Mouse (Mus musculus) right cerebral cortex, postnatal 10 days (tissue): ENCODE measurements around the gene Eml6.
"Not testable (repeated sequence)": the region's sequence is repeated elsewhere in the genome, so short reads cannot be mapped to it uniquely, and the experiment has no call there.

Experiments used
- DNase-seq, 2 experiments: peaks; one replicate each; pipeline ENCODE4 v3.0.0; 2021; ENCODE audit warnings: low spot score in 2 of 2

Eml6 gene

DNA sequence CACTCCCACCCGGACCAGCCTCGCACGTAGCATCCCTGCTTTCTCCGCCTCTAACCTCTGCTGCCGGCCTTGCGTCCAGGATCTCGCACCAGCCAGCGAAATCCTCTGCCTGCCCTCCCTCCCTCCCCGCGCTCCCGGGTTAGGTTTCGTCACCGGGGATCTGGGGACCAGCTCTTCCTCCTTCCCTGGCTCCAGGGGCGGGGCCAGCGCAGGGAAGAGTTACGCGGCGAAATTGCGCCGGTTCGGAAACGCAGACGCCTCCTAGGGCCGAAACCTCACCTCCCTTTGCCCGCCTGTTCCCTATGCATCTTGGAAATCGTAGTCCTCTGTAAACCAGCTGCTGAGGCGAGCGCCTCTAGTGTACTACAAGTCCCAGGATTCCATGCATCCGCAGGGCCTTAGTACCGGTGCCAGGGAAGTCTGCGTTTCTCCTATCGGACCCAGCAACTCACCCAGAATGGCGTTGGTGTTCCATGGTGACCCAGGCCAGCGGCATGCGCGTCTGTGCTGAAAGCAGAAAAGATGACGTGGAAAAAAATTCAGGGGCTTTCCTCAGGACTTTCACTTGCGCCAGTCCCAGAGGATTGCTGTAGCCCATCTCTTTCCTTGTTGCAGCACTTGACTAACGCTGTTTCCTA lies at the start of gene Eml6:
Gene Eml6 (minus strand): TSS at position 199 of the 638 bp plus-strand sequence.
- peak; percentile 97 to 99 for DNase-seq

- DNase-seq, result no peak
These were observed 31.5 kb upstream of the Eml6 start for GRCm38 (mm10) chr11:30057299-30057698.

DNA sequence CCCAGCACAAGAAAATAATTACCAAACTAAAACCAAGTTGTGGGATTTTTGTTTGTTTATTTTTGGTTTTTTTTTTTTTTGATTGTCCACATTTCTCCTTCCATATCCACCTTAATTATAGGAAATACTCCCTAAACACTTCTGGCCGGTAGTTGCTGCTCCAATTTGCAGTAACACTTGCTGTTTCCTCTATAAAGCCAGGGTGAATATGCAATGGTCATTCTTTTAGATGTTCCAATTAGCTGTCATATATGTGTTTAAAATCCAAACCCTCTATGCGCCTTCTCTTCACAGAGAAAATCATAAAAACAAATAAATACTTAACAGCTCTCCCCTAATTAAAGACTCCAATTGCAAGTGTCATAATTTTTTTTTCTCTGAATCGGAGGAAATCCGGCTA lies 689 bp downstream of the Eml6 start:
- no peak for DNase-seq

DNA sequence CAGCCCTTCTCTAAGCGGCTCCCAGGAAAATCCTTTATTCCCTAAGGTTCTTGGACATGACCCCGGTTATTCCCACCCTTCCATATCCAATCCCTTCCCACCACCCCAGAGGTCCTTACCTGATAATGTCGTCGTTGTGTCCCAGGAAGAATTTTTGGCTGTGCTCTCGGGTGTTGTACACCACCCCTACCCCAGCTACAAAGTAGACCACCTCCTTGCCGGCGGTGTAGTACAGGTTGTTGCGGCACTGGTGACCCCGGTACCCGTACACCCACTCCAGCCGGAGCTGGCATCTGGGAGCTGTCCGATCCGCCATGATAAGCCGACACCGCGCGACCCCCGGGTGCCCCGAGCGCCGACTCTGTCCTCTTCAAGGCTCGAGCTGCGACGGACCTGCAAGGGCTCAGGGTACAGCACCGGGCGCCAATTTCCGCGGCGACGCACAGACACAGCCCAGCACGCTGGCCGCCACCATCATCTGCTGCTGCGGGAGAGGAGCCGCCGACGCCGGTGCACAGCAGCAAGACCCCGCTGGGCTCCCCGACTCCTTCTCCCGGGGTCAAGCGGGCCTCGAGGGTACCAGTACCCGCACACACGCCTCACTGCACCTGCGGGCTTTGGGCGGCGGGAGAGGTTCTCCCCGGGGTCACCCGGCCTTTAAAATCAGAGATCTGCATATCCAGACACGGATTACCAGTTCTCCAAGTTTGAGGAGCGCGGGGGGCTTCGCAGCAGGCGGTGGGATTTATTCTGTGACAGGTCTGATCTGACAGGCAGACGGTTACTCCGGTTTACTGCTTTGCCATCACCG lies 1.4 kb downstream of the Eml6 start:
- DNase-seq, result peak; percentile 65 to 66

DNA sequence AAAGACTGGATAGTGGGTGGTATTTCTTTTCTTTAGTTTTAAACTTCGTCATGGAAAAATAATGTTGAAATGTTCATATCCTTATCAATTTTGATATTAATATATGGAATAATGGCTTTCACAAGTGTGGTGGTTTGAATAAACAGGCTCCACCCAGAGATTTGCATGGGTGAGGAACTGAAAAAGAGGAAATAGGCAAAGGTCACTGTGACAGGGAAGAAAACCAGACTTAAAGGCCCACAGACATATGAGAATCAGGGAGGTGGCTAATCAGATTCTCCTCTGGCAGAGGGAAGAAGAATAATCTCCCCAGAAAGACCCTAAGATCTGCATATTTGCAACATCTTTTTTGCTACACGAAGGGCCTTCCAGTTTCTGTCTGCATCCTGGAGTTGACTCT lies 39.6 kb downstream of the Eml6 start:
- no peak for DNase-seq

DNA sequence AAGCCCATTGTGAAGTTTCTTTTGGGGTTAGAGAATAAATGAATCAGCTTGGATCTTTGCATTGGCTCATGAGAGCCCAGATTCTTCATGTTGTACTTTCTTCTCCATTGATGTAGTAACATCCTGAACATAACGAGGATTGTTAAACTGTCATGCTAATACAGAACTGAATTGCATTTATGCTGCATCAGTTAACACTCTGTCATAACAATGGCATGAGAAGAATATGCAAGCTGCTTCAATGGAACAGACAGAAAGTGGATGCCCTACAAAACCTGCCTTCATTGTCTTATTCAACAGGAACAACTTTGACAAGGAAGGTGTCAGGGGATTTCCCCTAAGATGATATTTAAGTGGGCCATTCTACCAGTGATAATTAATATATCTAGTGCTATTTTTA lies 57.0 kb downstream of the Eml6 start:
- DNase-seq, result no peak

DNA sequence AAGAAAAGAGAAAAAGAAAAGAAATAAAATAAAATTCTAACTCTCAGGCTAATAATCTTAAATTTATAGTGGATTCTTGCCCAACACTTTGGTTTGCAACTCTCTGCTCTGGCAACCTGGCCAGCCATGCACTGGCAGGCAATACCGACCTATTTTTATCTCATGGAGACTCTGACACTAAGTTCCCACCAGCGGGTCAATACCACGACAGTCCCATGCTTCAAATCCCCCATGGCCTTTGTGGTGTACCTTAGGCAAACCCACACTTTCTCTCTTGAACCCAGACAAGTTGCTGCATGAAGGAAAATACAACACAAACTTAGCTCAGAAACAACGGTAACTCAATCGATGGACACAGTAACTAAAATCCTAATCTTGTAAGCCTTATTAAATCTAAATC lies 66.5 kb downstream of the Eml6 start:
- DNase-seq, result no peak

DNA sequence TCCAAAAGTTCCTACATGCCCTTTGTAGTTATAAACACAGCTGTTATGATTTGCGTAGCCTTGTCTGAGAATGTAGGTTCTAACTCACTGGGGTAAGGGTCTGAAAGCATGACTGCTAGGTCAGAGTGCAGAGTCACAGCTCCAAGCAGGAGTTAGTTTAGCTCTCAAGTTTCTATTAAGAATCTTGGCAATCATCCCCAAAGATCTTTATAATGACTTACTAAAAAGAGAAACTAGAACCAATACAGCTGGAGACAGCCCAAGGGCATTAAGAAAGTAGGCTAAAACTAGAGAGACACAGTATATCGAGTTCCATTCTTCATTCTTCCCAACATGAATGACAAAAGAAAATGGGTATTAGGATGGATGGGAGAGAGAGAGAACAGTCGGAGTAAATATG lies 81.2 kb downstream of the Eml6 start:
- no peak for DNase-seq

DNA sequence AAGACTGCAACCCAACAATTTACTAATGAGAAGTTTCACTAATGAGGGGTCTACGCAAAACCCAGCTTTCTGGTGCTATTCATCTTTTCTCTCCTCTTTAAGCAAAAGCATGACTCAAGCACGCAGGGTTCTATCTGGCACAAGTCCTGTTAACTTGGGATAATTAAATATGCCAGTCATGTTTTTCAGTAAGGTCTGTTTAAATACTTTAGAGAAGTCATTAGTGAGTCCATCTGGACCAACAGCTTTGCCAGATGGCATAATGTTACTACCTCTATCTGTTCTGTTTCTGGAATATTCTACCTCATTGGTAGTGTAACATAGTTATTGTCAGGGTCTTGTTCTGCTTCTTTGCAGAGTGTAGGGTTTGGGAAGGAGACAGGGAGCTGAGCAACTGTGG lies 101.5 kb downstream of the Eml6 start:
- DNase-seq, result peak; percentile 43 to 65

DNA sequence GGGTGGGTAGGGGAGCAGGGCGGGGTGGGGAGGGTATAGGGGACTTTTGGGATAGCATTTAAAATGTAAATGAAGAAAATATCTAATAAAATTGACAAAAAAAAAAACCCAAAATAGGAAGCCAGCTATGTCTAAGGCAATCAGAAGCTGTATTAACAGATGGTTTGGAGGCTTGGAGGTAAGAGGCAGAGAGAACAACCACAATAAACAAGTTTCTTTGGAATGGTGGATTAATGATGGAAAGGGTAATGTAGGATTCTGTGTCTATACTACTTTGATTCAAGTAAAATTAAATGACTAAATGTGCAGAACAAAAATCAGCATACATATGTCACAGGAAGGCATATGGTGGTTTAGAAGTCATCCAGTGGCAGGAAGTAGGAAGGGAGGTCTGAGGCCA lies 102.0 kb downstream of the Eml6 start:
- no peak for DNase-seq

DNA sequence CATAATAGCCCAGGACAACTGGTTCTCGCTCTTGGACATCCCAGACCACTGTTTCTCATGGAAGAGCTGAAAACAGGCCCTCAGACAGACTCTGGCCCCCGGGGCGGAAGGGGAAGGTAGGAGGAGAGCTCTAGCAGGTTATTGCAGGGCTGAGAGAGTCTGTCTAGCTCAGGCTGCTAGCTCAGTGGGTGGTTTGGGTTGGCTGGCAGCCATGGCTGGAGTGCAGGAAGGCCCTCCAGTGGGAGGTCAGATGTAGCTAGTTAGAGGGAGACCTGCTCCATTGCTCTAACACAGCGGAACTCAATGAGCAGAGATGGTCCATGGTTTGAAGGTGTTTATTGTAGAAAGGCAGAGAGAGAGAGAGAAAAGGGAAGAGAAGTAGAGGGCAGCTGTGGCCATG lies 112.7 kb downstream of the Eml6 start:
- no peak for DNase-seq

- DNase-seq, result no peak
These were observed 116.5 kb downstream of the Eml6 start for GRCm38 (mm10) chr11:29909330-29909729.

GRCm38 (mm10) chr11:29885160-29885559 lies 140.7 kb downstream of the Eml6 start:
- DNase-seq, result peak; percentile 81 to 83

DNA sequence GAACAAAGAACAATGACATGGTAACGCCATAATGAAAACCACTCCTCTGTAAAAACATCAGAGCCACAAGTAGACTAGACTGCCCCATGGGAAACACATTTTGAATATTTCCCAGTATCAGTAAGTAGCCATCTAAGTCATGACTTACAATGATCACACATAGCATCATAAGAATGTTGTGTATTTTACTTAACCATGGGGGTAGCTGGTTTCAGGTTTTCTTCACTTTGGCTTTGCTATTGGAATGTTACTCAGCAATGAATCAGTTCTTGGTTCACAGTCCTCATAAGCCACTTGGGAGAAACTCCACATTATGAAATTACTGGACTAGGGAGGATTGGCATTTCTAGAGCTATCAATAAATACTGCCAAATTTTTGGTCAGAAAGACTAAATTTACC lies 141.5 kb downstream of the Eml6 start:
- no peak for DNase-seq

GRCm38 (mm10) chr11:29883024-29883423 lies 142.8 kb downstream of the Eml6 start:
- DNase-seq, result no peak

DNA sequence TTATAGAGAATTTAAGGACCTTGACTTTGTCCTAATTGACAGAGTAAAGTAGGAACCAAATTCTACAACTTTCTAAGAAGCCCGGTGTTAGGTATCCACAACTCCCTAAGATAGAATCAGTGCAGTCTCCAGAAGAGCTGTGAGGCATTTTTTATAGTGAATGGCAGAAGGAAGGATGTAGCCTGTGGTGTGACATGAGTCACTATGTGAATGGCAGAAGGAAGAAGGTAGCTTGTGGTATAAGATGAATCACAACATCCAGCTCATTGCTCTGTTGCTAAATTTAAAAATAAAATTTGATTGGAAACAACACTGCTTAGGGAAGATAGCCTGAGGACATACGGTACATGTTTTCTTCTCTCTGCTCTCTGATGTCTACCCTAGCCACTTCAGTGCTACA lies 146.2 kb downstream of the Eml6 start:
- no peak for DNase-seq

GRCm38 (mm10) chr11:29877981-29878380 lies 147.9 kb downstream of the Eml6 start:
- DNase-seq, result no peak

DNA sequence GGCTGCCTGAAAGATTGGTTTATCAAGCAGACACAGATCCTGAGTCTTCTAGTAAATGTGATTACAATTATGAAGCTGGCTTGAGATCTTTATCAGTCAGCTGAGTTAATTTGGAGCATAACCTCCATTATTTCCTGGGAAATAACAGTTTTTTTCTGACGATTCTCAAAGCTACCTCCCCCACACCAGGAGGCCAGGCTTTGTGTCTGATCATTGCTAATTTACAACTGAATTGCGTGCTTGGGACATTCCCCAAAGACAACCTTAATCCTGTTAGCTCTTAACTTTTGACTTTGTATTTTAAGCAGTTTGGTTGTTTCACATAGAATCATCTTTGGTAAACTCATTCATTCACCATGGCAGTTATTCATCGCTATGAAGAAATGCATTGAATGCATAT lies 148.6 kb downstream of the Eml6 start:
- no peak for DNase-seq

DNA sequence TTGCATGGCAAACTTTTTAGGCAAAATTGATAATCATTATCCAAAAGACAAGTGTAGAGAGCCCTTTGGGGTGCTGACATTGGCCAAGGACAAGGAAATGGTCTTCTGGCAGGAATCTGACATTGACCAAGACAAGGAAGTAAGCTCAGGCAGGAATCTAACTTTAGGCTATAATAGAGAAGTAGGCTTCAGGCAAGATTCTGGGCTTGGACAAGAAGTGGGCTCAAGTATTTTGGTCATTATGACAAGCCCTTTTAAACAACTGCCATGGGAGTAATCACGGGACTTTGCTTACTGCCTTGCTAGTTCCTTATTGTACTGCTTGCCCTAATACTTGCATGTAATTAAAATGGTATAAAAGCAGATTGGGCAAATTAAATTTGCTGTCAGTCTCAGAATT lies 151.1 kb downstream of the Eml6 start:
- DNase-seq, result not testable (repeated sequence)

- no peak for DNase-seq
These were observed 155.7 kb downstream of the Eml6 start for GRCm38 (mm10) chr11:29870174-29870573.

DNA sequence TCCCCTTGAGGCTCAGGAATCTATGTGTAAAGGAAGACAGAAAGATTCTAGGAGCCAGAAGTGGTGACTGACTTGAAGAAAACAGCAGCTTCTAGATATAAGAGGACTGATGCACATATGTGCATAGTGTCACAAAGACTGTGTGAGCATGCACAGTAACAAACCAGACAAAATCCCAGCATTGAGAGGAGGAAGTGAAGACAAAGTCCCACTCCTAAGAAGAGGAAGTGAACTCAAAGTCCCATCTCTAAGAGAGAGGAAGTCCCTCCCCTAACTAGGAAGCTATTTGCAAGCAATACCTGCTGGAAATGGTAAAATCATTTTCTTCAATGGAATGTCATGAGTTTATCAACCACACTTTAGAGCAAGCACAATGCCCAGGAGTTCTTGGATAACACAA lies 161.6 kb downstream of the Eml6 start:
- no peak for DNase-seq

GRCm38 (mm10) chr11:29861750-29862397 lies 164.0 kb downstream of the Eml6 start:
- DNase-seq, result peak; percentile 59 to 62

DNA sequence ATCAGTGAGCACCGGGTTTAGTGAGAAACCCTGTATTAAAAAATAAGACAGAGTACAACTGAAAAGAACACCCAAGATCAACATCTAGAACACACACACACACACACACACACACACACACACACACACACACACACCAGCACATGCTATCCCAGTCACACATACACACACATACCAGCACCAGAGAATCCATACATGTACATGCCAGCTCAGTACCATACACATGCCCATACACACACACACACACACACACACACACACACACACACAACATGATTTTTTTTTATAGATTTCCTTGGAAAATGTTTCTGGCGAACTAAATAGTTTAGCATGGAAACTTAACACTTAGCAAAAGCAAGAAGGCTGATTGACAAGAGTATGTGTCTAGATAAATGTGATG lies 164.8 kb downstream of the Eml6 start:
- DNase-seq, result no peak
